Mouse (Mus musculus) liver, adult (tissue): ENCODE measurements around the gene Lyl1.

Source experiments
- GATA4 ChIP-seq: IDR thresholded peaks from 2 replicates; pipeline ENCODE4 v1.6.1; 2014; ENCODE audit warnings: mild to moderate bottlenecking, low read length; ENCODE audit not compliant: insufficient replicate concordance

The Lyl1 gene

GRCm38 (mm10) chr8:84689091-84689915 lies 12.0 kb upstream of the Lyl1 start:
- no peak for TF ChIP-seq GATA4

- no peak for TF ChIP-seq GATA4
These were observed 7.9 kb upstream of the Lyl1 start for GRCm38 (mm10) chr8:84693332-84693731.

- TF ChIP-seq GATA4: no peak
These were observed 6.1 kb upstream of the Lyl1 start for GRCm38 (mm10) chr8:84695140-84695539.

GRCm38 (mm10) chr8:84697166-84698130 lies 3.8 kb upstream of the Lyl1 start:
- no peak for TF ChIP-seq GATA4

GRCm38 (mm10) chr8:84698288-84698687 lies 3.0 kb upstream of the Lyl1 start:
- TF ChIP-seq GATA4: no peak

- TF ChIP-seq GATA4: no peak
These were observed 2.3 kb upstream of the Lyl1 start for GRCm38 (mm10) chr8:84698929-84699401.

- TF ChIP-seq GATA4: no peak
These were observed 1.4 kb upstream of the Lyl1 start for GRCm38 (mm10) chr8:84699861-84700322.

GRCm38 (mm10) chr8:84700526-84700925 lies 731 bp upstream of the Lyl1 start:
- no peak for TF ChIP-seq GATA4

GRCm38 (mm10) chr8:84702561-84702960 lies 1.3 kb downstream of the Lyl1 start:
- no peak for TF ChIP-seq GATA4

GRCm38 (mm10) chr8:84702963-84703465 lies 1.8 kb downstream of the Lyl1 start:
- no peak for TF ChIP-seq GATA4

GRCm38 (mm10) chr8:84703466-84704249 lies 2.4 kb downstream of the Lyl1 start:
- TF ChIP-seq GATA4: no peak

- TF ChIP-seq GATA4: no peak
These were observed 3.1 kb downstream of the Lyl1 start for GRCm38 (mm10) chr8:84704356-84704755.

- TF ChIP-seq GATA4: no peak
These were observed 3.9 kb downstream of the Lyl1 start for GRCm38 (mm10) chr8:84704867-84705831.
